Mouse (Mus musculus) hindbrain, embryonic 16.5 days (tissue): ENCODE results near the gene Tecpr1. TPM values are rescaled to one million over a fixed set of nuclear protein-coding genes. Genes with fewer than 3 reads are reported as not detected.

Experiments
- ATAC-seq: fragments of 200-750 bp; cut with Nextera tagmentation; 2 replicates; pipeline ENCODE4 v1.8.0; 2017; ENCODE audit warnings: moderate TSS enrichment, moderate library complexity
- H3K27ac ChIP-seq: fragments of 300-500 bp; sonication (generic); 2 replicates; pipeline ENCODE4 v1.5.1; 2014; ENCODE audit warnings: low read depth, mild to moderate bottlenecking, control low read depth, low read length, moderate library complexity
- H3K27me3 ChIP-seq: fragments of 300-500 bp; sonication (generic); replicated peaks from 2 replicates; pipeline ENCODE4 v1.6.1; 2014; ENCODE audit warnings: low read length; ENCODE audit not compliant: control insufficient read depth, insufficient read depth
- H3K36me3 ChIP-seq: fragments of 300-500 bp; sonication (generic); 2 replicates; pipeline ENCODE4 v1.6.1; 2014; ENCODE audit warnings: mild to moderate bottlenecking, low read length, moderate library complexity, mixed read lengths; ENCODE audit not compliant: control insufficient read depth, insufficient read depth
- H3K4me1 ChIP-seq: fragments of 300-500 bp; sonication (generic); 2 replicates; pipeline ENCODE4 v1.6.1; 2014; ENCODE audit warnings: low read depth, low read length; ENCODE audit not compliant: control insufficient read depth, insufficient read depth
- H3K4me2 ChIP-seq: fragments of 300-500 bp; sonication (generic); 2 replicates; pipeline ENCODE4 v1.6.1; 2014; ENCODE audit warnings: mild to moderate bottlenecking, low read length, control low read depth, moderate library complexity
- H3K4me3 ChIP-seq: fragments of 300-500 bp; sonication (generic); 2 replicates; pipeline ENCODE4 v1.5.1; 2014; ENCODE audit warnings: mild to moderate bottlenecking, low read length, control low read depth, moderate library complexity
- H3K9ac ChIP-seq: fragments of 300-500 bp; sonication (generic); 2 replicates; pipeline ENCODE4 v1.6.1; 2014; ENCODE audit warnings: low read depth, mild to moderate bottlenecking, control low read depth, low read length, moderate library complexity
- H3K9me3 ChIP-seq: fragments of 300-500 bp; sonication (generic); 2 replicates; pipeline ENCODE4 v1.6.1; 2014; ENCODE audit warnings: mild to moderate bottlenecking, low read length, moderate library complexity; ENCODE audit not compliant: control insufficient read depth
- WGBS: fragments of 180-500 bp; shearing (Covaris S2); extraction: QIAGEN DNeasy Blood & Tissue Kit; methylation state at CpG from one replicate; pipeline ENCODE4 v1.1.7; 2014; 5-methylcytosine and 5-hydroxymethylcytosine counted together
- polyA plus RNA-seq: library from polyadenylated mRNA; unstranded; fragments of >200 nt; fragmentation: Nextera tagmentation; extraction: Ambion mirVana; gene quantifications from 2 replicates; pipeline ENCODE4 v1.2.1, GENCODE M21; 2015

Tecpr1 gene
- 41.8 and 45.8 TPM in 2 replicates for polyA plus RNA-seq

GRCm38 (mm10) chr5:144223503-144223862, at the start of gene Tecpr1:
Tecpr1 (minus strand) TSS chr5:144223615.
- Histone ChIP-seq H3K36me3 (no peaks in the 10 kb centered on the region), H3K4me3 (peak within 1 kb of the TSS; percentile 52), H3K9ac (peak within 1 kb of the TSS; percentile 74), H3K4me1 (peaks cover 13% of the 10 kb centered on the region), H3K27me3 (no peaks in the 10 kb centered on the region), H3K9me3 (no peaks in the 10 kb centered on the region), H3K4me2 (peak within 1 kb of the TSS; percentile 94), H3K27ac (peak within 1 kb of the TSS; percentile 74)
- WGBS, result under 1% methylated on average over 37 of the region's 37 CpGs
- peak; percentile 98 for ATAC-seq

- H3K27ac ChIP-seq, result no peak overlapping the region
- H3K4me3 ChIP-seq, result no peak overlapping the region
- no peak overlapping the region for H3K9ac ChIP-seq
- no peak overlapping the region for H3K4me2 ChIP-seq
- no peaks in the 10 kb centered on the region for H3K9me3 ChIP-seq
- no peaks in the 10 kb centered on the region for H3K36me3 ChIP-seq
- peaks cover 3% of the 10 kb centered on the region; the same call in 1 of the 2 replicates for H3K4me1 ChIP-seq
- 75% methylated on average over 5 of the region's 5 CpGs for WGBS
- ATAC-seq, result no peak
- no peaks in the 10 kb centered on the region for H3K27me3 ChIP-seq
Measured at GRCm38 (mm10) chr5:144271772-144272171, 48.4 kb upstream of the Tecpr1 start.

GRCm38 (mm10) chr5:144271118-144271517, 47.7 kb upstream of the Tecpr1 start:
- 85% methylated on average over 3 of the region's 3 CpGs for WGBS

DNA sequence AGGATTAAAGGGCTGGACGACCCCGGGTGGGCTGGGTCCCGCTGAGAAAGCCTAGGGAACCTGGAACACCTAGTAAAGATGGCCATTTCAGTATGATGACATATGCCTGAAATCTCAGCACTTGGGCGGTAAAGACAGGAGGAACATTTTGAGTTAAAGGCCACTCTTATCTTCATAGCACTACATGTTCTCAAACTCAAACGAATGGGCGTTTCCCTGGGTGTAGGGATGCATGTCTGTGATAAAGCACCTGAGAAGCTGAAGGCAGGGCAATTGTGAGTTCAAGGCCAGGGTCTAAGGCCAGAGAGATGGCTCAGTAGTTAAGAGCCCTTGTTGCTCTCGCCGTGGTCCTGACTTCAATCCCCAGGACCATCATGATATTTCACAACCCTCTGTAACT, 47.0 kb upstream of the Tecpr1 start:
- no peak overlapping the region for H3K9ac ChIP-seq
- WGBS, result 98% methylated on average over 8 of the region's 8 CpGs
- H3K9me3 ChIP-seq, result no peaks in the 10 kb centered on the region
- ATAC-seq, result no peak
- no peak overlapping the region for H3K4me2 ChIP-seq
- H3K27me3 ChIP-seq, result no peaks in the 10 kb centered on the region
- H3K4me1 ChIP-seq, result peaks cover 3% of the 10 kb centered on the region; the same call in 1 of the 2 replicates
- no peak overlapping the region for H3K4me3 ChIP-seq
- H3K27ac ChIP-seq, result no peak overlapping the region
- no peaks in the 10 kb centered on the region for H3K36me3 ChIP-seq

More at GRCm38 (mm10) chr5:144271118-144271517, 47.7 kb upstream of the Tecpr1 start:
- H3K27me3 ChIP-seq, result no peaks in the 10 kb centered on the region
- H3K9me3 ChIP-seq, result no peaks in the 10 kb centered on the region
- ATAC-seq, result no peak
- no peak overlapping the region for H3K27ac ChIP-seq
- no peak overlapping the region for H3K4me3 ChIP-seq
- H3K4me2 ChIP-seq, result no peak overlapping the region
- H3K36me3 ChIP-seq, result no peaks in the 10 kb centered on the region
- peaks cover 3% of the 10 kb centered on the region; the same call in 1 of the 2 replicates for H3K4me1 ChIP-seq
- no peak overlapping the region for H3K9ac ChIP-seq

DNA sequence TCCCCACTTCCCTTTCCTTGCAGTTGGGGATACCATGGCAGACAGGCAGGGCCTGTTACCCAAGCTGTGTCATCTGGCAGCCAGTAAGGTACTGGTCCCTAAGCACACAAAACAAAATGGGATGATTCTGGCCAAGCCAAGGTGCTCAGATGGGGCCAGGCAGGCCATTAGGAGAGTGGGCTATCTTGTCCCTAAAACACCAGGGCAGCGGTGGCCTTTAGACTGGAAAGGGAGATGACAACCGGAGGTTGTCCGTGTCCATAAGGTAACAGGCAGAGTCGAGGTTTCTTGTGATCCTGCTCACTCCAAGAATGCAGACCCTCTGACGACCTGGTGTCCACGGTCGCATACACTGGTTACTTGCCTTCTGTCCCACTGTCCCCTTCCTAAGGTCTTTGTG, 46.5 kb upstream of the Tecpr1 start:
- no peaks in the 10 kb centered on the region for H3K27me3 ChIP-seq
- no peak for ATAC-seq
- H3K4me3 ChIP-seq, result no peak overlapping the region
- peaks cover 3% of the 10 kb centered on the region; the same call in 1 of the 2 replicates for H3K4me1 ChIP-seq
- no peaks in the 10 kb centered on the region for H3K9me3 ChIP-seq
- WGBS, result 97% methylated on average over 7 of the region's 7 CpGs
- H3K36me3 ChIP-seq, result no peaks in the 10 kb centered on the region
- H3K4me2 ChIP-seq, result no peak overlapping the region
- H3K27ac ChIP-seq, result no peak overlapping the region
- no peak overlapping the region for H3K9ac ChIP-seq

DNA sequence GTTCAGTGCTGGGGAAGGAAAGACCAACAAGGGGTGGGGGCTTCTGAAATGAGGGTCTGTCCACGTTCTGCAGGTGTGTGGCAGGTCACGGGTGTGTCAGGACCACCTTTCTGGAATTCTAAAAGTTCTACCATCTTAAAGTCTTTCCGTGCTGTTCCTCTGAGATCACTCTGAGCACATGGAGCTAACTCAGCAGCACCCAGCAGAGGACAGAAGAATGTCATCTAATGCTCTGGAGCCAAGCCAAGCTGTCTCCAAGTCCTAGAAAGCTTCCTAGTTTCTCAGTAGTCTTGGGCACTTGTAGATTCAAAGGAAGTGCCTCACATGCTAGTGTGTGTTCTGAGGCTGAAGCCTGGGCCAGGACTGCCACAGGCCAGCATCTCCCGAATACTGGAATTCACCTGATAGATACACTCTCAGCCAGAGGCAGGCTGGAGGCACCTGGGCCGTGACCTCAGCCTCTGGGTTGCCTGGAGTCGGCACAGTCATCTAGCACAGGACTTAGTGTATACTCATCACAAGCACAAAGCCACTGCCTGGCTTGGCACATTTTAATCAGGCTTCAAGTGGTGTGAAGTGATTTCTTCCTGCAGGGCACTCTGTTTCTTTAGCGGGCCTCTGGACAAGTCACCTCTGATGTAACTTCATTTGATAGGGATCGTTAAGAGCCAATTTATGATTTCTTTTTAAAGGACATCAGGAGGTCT, 44.3 kb upstream of the Tecpr1 start:
- Histone ChIP-seq H3K36me3 (peaks cover 4% of the 10 kb centered on the region), H3K4me2 (no peak overlapping the region), H3K27ac (no peak overlapping the region), H3K4me1 (peaks cover 5% of the 10 kb centered on the region; the same call in 1 of the 2 replicates), H3K9me3 (no peaks in the 10 kb centered on the region), H3K4me3 (no peak overlapping the region), H3K9ac (no peak overlapping the region), H3K27me3 (no peaks in the 10 kb centered on the region)
- no peak for ATAC-seq
- WGBS, result 70% methylated on average over 8 of the region's 8 CpGs

DNA sequence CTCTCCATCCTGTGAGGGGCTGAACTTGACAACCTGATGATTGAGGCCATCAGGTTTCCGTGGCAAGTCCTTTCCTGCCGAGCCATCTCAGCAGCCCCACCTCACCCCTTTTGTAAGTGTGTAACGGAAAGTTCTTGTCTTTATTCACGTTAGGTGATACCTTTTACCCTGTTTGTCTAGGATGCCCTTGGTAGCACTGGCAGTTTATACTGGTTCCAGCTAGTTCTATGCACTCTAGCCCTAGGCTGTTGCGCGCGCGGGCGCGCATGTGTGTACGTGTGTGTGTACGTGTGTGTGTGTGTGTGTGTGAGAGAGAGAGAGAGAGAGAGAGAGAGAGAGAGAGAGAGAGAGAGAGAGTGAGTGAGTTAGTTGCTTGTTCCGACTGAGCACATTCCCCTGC, 40.1 kb upstream of the Tecpr1 start:
- H3K4me3 ChIP-seq, result no peak overlapping the region
- peaks cover 18% of the 10 kb centered on the region for H3K4me1 ChIP-seq
- H3K36me3 ChIP-seq, result peaks cover 4% of the 10 kb centered on the region
- ATAC-seq, result no peak
- no peaks in the 10 kb centered on the region for H3K9me3 ChIP-seq
- no peak overlapping the region for H3K9ac ChIP-seq
- WGBS, result 86% methylated on average over 13 of the region's 13 CpGs
- no peak overlapping the region for H3K4me2 ChIP-seq
- no peaks in the 10 kb centered on the region for H3K27me3 ChIP-seq
- H3K27ac ChIP-seq, result no peak overlapping the region

GRCm38 (mm10) chr5:144263082-144263481, 39.7 kb upstream of the Tecpr1 start:
- peaks cover 22% of the 10 kb centered on the region for H3K4me1 ChIP-seq
- 71% methylated on average over 9 of the region's 9 CpGs for WGBS
- no peak overlapping the region for H3K27ac ChIP-seq
- H3K36me3 ChIP-seq, result peaks cover 4% of the 10 kb centered on the region
- H3K4me2 ChIP-seq, result no peak overlapping the region
- no peaks in the 10 kb centered on the region for H3K9me3 ChIP-seq
- no peaks in the 10 kb centered on the region for H3K27me3 ChIP-seq
- no peak overlapping the region for H3K9ac ChIP-seq
- no peak overlapping the region for H3K4me3 ChIP-seq
- no peak for ATAC-seq

GRCm38 (mm10) chr5:144261829-144262228, 38.4 kb upstream of the Tecpr1 start:
- ATAC-seq, result no peak
- Histone ChIP-seq H3K27ac (no peak overlapping the region), H3K36me3 (peaks cover 4% of the 10 kb centered on the region), H3K9ac (no peak overlapping the region), H3K9me3 (no peaks in the 10 kb centered on the region), H3K4me3 (no peak overlapping the region), H3K27me3 (no peaks in the 10 kb centered on the region), H3K4me1 (peaks cover 32% of the 10 kb centered on the region), H3K4me2 (no peak overlapping the region)
- WGBS, result 94% methylated on average over 5 of the region's 5 CpGs
